Mouse (Mus musculus) ovary, postnatal 10 days (tissue): ENCODE data around the gene Qdpr.

ENCODE experiments used
- DNase-seq: peaks from one replicate; pipeline ENCODE4 v3.0.0; 2022; ENCODE audit warnings: low spot score

The Qdpr gene

GRCm38 (mm10) chr5:45384034-45384812 lies 65.8 kb downstream of the Qdpr start:
- DNase-seq = no peak
